Mouse (Mus musculus): Measurements from ENCODE around the gene Pik3c2b. TPM values are rescaled to one million over a fixed set of nuclear protein-coding genes. Genes with fewer than 3 reads are reported as not detected.

The Pik3c2b gene
- polyA plus RNA-seq, 1 experiment from 2014 or later: 12.3 TPM

DNA sequence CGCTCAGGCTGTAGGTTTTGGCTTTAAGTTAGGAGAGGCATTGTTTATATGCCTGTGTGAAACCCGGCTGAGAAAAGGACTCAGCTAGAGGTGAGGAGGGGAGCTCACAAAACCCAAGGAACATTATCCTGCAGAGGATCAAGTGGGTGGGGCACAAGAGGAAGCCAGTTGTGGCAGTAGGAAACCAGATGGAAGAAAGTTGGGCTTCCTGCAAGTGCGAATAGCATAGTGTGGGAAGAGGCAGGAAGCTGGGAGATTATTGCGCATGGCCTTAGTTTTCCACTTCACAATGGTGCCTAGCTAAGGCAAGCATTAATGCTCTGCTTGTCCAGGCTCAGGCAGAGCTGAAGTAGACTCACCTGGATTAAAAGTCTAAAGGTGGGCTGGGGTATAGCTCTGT is 15.2 kb downstream of the Pik3c2b start:
- no peak overlapping the region for H3K27ac ChIP-seq (ENCODE audit: low read length)
- no peak for ATAC-seq

DNA sequence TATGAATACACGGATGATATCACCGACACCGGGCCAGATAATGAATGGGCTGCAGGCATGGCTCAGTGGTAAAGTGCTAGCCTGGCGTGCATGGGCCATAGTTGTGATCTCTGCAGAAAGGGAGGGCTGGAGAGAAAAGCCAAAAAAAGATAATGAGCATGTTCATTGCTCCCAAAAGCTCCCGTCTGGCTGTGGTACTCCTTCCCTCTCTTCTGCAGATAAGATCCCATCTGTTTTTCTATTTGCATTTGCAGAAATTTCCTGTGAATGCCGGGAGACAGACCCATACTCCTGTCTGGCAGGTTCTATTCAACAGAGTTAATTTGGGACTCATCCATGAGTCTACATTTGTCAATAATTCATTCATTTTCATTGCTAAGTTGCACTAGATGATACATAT is 17.7 kb downstream of the Pik3c2b start:
- H3K9ac ChIP-seq (ENCODE audit: low read depth, low read length): no peak overlapping the region
- H3K4me1 ChIP-seq (ENCODE audit: control insufficient read depth, insufficient read depth, low read length): peaks cover 2% of the 10 kb centered on the region; the same call in 1 of the 2 replicates
- 97% methylated on average over 6 of the region's 6 CpGs for WGBS
- H3K4me2 ChIP-seq (ENCODE audit: low read length): no peak overlapping the region
- H3K4me3 ChIP-seq (ENCODE audit: low read depth, low read length): no peak overlapping the region
- H3K27me3 ChIP-seq (ENCODE audit: control insufficient read depth, insufficient read depth, low read depth, low read length): no peaks in the 10 kb centered on the region
- no peak overlapping the region for H3K27ac ChIP-seq (ENCODE audit: low read length)
- peaks cover 12% of the 10 kb centered on the region for H3K36me3 ChIP-seq (ENCODE audit: control insufficient read depth, insufficient read depth, low read length)
- no peaks in the 10 kb centered on the region for H3K9me3 ChIP-seq (replicated peaks; ENCODE audit: control insufficient read depth, low read length, poor library complexity, severe bottlenecking)
- ATAC-seq: no peak

More for the DNA sequence above, 15.2 kb downstream of the Pik3c2b start:
- Histone ChIP-seq H3K27me3 (ENCODE audit: control insufficient read depth, insufficient read depth, low read depth, low read length) (no peaks in the 10 kb centered on the region), H3K9me3 (replicated peaks; ENCODE audit: control insufficient read depth, low read length, poor library complexity, severe bottlenecking) (no peaks in the 10 kb centered on the region), H3K4me3 (ENCODE audit: low read depth, low read length) (no peak overlapping the region), H3K36me3 (ENCODE audit: control insufficient read depth, insufficient read depth, low read length) (peaks cover 3% of the 10 kb centered on the region; the same call in 1 of the 2 replicates), H3K4me1 (ENCODE audit: control insufficient read depth, insufficient read depth, low read length) (peaks cover 11% of the 10 kb centered on the region; the same call in 1 of the 2 replicates), H3K4me2 (ENCODE audit: low read length) (no peak overlapping the region), H3K9ac (ENCODE audit: low read depth, low read length) (no peak overlapping the region)
- 62% methylated on average over 4 of the region's 4 CpGs for WGBS

DNA sequence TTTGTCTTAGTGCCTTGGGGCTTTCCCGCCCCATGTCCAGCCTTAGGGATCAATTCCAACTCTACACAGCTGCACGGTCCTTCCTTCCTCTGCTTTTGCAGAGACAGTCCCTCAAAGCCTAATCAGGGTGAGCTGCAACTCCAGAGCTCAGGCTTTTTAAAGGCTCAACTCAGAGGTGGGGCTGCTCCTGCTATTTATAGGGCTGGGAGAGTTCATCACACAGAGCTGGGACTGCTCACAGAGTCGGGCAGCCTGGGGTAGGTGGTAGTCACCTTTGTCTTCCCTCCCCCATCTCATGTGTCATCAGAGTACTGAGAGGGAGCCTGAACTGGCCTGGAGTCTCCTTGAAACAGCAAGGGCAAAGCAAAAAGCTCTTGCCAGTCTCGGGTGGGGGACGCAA is 22.8 kb downstream of the Pik3c2b start:
- no peak for ATAC-seq
- Histone ChIP-seq H3K36me3 (ENCODE audit: control insufficient read depth, insufficient read depth, low read length) (peaks cover 19% of the 10 kb centered on the region), H3K4me1 (ENCODE audit: control insufficient read depth, insufficient read depth, low read length) (peaks cover 4% of the 10 kb centered on the region; the same call in 1 of the 2 replicates), H3K9me3 (replicated peaks; ENCODE audit: control insufficient read depth, low read length, poor library complexity, severe bottlenecking) (no peaks in the 10 kb centered on the region), H3K27ac (ENCODE audit: low read length) (peak overlapping the region; percentile 38), H3K4me2 (ENCODE audit: low read length) (no peak overlapping the region), H3K27me3 (ENCODE audit: control insufficient read depth, insufficient read depth, low read depth, low read length) (no peaks in the 10 kb centered on the region), H3K9ac (ENCODE audit: low read depth, low read length) (0 out of 2 replicates have a peak overlapping the region, but pooled peaks have one; percentile 10), H3K4me3 (ENCODE audit: low read depth, low read length) (no peak overlapping the region)
- 73% methylated on average over 5 of the region's 5 CpGs for WGBS

DNA sequence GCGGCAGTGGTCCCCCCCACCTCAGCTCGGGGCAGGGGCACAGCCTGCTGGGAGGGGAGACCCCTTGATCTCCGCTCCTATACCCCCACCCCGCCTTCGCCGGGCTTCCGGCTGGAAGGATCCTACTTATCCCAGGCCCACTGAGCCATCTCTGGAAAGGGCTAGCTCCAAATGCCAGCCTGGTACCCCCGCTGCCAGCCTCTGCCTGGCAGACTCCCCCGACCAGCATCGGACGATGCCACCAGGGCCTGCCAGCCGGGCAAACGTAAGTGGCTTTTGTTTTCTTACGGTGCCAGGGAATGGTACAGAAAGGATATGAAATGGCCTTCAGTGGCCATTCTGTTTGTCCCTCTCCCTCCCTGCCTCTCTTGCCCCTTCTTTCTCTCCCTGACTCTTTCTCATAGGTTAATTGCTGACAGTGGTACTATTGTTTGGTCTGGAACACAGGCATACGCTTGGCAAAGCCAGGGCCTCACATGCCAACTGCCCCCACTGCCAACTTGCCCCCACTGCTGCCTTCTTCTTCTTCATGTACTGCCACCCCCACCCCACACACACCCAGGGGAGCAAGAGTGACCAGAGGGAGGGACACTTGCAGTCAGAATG is 23.3 kb downstream of the Pik3c2b start:
- ATAC-seq: peak; percentile 19; the same call in 1 of the 2 replicates
- Histone ChIP-seq H3K27ac (ENCODE audit: low read length) (peak overlapping the region; percentile 38), H3K4me3 (ENCODE audit: low read depth, low read length) (no peak overlapping the region), H3K9ac (ENCODE audit: low read depth, low read length) (0 out of 2 replicates have a peak overlapping the region, but pooled peaks have one; percentile 10), H3K4me2 (ENCODE audit: low read length) (no peak overlapping the region), H3K4me1 (ENCODE audit: control insufficient read depth, insufficient read depth, low read length) (peaks cover 4% of the 10 kb centered on the region; the same call in 1 of the 2 replicates), H3K27me3 (ENCODE audit: control insufficient read depth, insufficient read depth, low read depth, low read length) (no peaks in the 10 kb centered on the region), H3K9me3 (replicated peaks; ENCODE audit: control insufficient read depth, low read length, poor library complexity, severe bottlenecking) (no peaks in the 10 kb centered on the region), H3K36me3 (ENCODE audit: control insufficient read depth, insufficient read depth, low read length) (peaks cover 15% of the 10 kb centered on the region)
- 74% methylated on average over 15 of the region's 15 CpGs for WGBS

DNA sequence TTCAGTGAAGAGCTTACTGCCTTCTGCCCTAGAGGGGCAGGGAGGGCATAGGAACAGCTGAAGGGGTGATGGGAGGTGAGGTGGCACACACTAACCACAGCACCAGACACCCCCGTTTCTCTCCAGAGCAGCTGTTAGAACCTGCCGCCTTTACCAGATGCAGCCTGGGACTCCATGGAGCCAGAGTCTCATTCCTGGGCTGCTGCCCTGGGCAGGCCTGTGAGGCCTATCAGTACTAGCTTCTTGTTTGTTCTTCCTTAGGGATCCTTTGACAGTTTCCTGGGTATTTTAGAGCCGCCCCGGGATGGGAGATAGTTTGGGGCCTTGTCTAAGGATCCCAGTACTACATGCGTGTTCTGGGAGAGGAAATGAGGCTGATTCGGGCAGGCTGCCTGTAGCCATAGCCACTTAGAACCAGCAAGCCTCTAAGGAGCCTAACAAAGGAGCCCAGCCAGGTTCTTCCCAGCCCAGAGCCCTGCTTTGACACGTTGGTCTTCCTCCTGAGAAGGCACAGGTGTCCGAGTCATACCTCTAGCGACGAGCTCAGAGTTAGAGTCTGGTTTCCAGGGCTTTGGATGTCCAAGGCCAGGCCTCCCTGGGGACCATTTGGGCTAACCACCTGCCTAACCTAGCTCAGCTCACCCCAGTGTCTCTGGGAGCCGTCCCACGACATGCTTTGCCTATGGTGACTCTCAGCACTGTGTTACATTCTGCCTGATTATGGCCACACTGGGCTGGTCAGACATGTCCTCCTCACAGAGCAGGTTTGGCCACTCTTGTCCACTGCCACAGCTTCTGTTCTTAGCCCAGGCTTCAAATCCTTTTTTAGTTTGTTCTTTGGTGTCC is 24.0 kb downstream of the Pik3c2b start:
- peak; percentile 12; the same call in 1 of the 2 replicates for ATAC-seq
- WGBS: 88% methylated on average over 12 of the region's 12 CpGs
- Histone ChIP-seq H3K9me3 (replicated peaks; ENCODE audit: control insufficient read depth, low read length, poor library complexity, severe bottlenecking) (no peaks in the 10 kb centered on the region), H3K9ac (ENCODE audit: low read depth, low read length) (no peak overlapping the region), H3K4me1 (ENCODE audit: control insufficient read depth, insufficient read depth, low read length) (peaks cover 4% of the 10 kb centered on the region; the same call in 1 of the 2 replicates), H3K27me3 (ENCODE audit: control insufficient read depth, insufficient read depth, low read depth, low read length) (no peaks in the 10 kb centered on the region), H3K4me3 (ENCODE audit: low read depth, low read length) (no peak overlapping the region), H3K4me2 (ENCODE audit: low read length) (no peak overlapping the region), H3K27ac (ENCODE audit: low read length) (peak overlapping the region; percentile 18; the same call in 1 of the 2 replicates), H3K36me3 (ENCODE audit: control insufficient read depth, insufficient read depth, low read length) (peaks cover 15% of the 10 kb centered on the region)

DNA sequence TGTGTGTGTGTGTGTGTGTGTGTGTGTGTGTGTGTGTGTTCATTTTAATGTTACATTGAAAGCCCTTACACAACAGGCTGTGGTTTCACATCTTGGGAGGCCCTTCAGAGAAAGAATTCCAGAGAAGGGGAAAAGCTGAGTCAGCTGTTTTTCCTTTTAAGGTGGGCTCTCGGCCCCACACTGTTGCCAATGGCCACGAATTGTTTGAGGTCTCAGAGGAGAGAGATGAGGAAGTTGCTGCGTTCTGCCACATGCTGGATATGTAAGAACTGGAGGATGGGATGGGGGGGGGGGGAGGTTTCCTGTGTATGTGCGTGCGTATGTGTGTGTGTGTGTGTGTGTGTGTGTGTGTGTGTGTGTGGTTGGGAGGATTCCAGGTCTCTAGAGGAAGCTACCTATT is 24.7 kb downstream of the Pik3c2b start:
- WGBS: 78% methylated on average over 5 of the region's 5 CpGs
- Histone ChIP-seq H3K27me3 (ENCODE audit: control insufficient read depth, insufficient read depth, low read depth, low read length) (no peaks in the 10 kb centered on the region), H3K36me3 (ENCODE audit: control insufficient read depth, insufficient read depth, low read length) (peaks cover 18% of the 10 kb centered on the region), H3K9ac (ENCODE audit: low read depth, low read length) (no peak overlapping the region), H3K9me3 (replicated peaks; ENCODE audit: control insufficient read depth, low read length, poor library complexity, severe bottlenecking) (no peaks in the 10 kb centered on the region), H3K4me1 (ENCODE audit: control insufficient read depth, insufficient read depth, low read length) (peaks cover 4% of the 10 kb centered on the region; the same call in 1 of the 2 replicates), H3K27ac (ENCODE audit: low read length) (no peak overlapping the region), H3K4me2 (ENCODE audit: low read length) (no peak overlapping the region), H3K4me3 (ENCODE audit: low read depth, low read length) (no peak overlapping the region)
- ATAC-seq: no peak

DNA sequence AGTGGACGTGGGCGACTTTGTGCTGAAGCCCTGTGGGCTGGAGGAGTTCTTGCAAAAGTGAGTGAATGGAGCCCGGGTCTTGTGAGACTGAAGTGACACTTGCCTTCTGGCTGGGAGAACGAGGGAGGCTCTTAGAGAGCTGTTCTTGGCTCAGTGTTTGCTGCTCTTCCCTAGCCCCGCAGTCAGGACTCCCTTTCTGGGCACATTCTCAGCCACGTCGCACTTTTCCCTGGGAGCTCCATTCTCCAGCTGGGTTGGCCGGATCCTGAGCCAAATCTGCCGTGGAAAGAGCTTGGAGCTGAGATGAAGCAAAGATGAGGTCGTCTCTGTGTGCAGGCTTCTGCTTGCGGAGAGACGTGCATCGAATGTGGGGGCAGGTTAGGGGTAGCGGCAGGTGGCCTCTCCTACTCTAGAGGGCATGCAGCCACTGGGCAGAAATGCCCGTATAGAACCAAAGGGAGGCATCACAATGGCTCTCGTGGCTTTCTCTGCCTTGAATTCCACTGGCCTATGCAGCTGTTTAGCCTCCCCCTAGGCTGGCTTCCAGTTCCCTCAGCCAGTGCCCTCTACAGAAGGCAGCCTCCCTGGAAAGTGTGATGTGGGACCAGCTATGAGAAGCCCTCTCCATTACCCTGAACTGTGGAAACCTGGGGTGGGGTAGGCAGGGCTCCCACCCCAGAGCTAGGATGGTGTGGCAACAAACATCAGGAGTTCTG is 26.4 kb downstream of the Pik3c2b start:
- Histone ChIP-seq H3K9ac (ENCODE audit: low read depth, low read length) (no peak overlapping the region), H3K27ac (ENCODE audit: low read length) (peak overlapping the region; percentile 58), H3K4me3 (ENCODE audit: low read depth, low read length) (no peak overlapping the region), H3K4me1 (ENCODE audit: control insufficient read depth, insufficient read depth, low read length) (peaks cover 4% of the 10 kb centered on the region; the same call in 1 of the 2 replicates), H3K9me3 (replicated peaks; ENCODE audit: control insufficient read depth, low read length, poor library complexity, severe bottlenecking) (no peaks in the 10 kb centered on the region), H3K4me2 (ENCODE audit: low read length) (no peak overlapping the region), H3K27me3 (ENCODE audit: control insufficient read depth, insufficient read depth, low read depth, low read length) (no peaks in the 10 kb centered on the region), H3K36me3 (ENCODE audit: control insufficient read depth, insufficient read depth, low read length) (peaks cover 12% of the 10 kb centered on the region)
- ATAC-seq: no peak
- WGBS: 63% methylated on average over 16 of the region's 16 CpGs

DNA sequence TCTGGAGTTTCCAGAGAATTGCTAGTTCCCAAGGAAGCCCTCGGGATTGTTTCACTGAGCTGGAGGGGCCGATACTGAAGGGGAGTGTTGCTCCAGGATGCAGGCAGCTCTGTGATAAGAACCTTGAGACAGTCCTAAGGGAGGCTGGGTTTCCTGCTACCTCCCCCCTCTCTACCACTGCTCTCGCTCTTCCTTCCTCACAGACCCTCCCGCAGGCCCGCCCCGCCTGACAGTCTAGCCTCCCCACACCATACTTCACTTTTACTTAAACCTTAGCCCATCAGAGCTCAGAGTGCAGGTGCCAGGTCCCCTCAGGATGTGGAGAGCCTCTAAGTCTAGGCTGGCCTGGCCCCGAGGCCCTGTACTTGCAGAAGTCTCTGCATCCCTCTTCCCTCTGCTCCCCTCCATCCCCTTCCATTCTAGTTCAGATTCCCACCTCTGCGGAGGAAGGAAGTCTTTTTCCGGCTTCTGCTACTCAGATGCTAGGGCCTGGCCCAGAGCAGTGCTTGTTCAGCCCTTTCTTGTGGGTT is 27.9 kb downstream of the Pik3c2b start:
- 62% methylated on average over 9 of the region's 9 CpGs for WGBS
- no peak for ATAC-seq
- no peak overlapping the region for H3K4me3 ChIP-seq (ENCODE audit: low read depth, low read length)
- peaks cover 9% of the 10 kb centered on the region for H3K36me3 ChIP-seq (ENCODE audit: control insufficient read depth, insufficient read depth, low read length)
- H3K27ac ChIP-seq (ENCODE audit: low read length): no peak overlapping the region
- H3K9ac ChIP-seq (ENCODE audit: low read depth, low read length): no peak overlapping the region
- H3K4me1 ChIP-seq (ENCODE audit: control insufficient read depth, insufficient read depth, low read length): peaks cover 2% of the 10 kb centered on the region; the same call in 1 of the 2 replicates
- no peak overlapping the region for H3K4me2 ChIP-seq (ENCODE audit: low read length)
- no peaks in the 10 kb centered on the region for H3K9me3 ChIP-seq (replicated peaks; ENCODE audit: control insufficient read depth, low read length, poor library complexity, severe bottlenecking)
- no peaks in the 10 kb centered on the region for H3K27me3 ChIP-seq (ENCODE audit: control insufficient read depth, insufficient read depth, low read depth, low read length)
